Mouse (Mus musculus) gastrocnemius, adult 18-20 months (tissue): ENCODE measurements around the gene Jak1. TPM values are rescaled to one million over a fixed set of nuclear protein-coding genes. Genes with fewer than 3 reads are reported as not detected.
A peak's percentile ranks its signal among the peaks of the same experiment; 100 is the strongest.

Experiments
- DNase-seq: peaks from one replicate; pipeline ENCODE4 v3.0.0; 2021; ENCODE audit warnings: low spot score
- total RNA-seq, 2 experiments: library from RNA; stranded (reverse); gene quantifications; 2 replicates each; pipeline ENCODE4 v1.2.3; 2021

Gene Jak1
- total RNA-seq, 2 experiments from 2014 or later, result 96.1 to 106 TPM

DNA sequence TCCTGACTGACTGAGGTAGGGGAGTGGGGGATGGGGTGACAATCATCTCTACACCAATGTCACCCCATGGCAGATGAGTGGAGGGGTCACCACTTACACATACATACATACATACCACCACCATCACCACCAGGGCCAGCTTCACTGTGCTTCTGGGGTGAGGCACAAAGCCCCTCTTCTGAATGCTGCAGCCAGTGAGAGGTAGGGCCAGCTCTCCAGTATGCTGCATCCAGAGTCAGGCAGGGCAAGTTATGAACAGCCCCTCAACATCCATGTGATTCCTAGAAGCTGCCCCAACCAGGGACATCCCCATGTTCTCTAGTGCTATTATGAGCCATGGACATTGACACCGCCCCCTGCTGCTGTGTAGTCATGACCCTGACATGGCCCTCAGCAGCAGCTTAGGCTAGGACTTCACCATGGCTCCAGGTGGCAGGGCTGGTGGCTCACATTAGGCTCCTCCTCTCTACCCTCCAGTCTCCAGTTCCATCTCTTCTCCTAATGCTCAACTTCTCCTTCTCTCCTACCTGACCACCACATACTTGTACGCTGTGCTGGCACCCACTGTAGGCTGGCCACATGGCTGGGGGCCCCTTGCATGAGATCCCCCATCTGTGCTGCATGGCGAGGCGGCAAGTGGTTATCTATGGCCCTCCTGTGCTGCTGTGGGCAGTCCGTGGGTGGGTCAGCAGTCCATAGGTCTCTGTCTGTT, 24.8 kb downstream of the Jak1 start:
- DNase-seq, result no peak

DNA sequence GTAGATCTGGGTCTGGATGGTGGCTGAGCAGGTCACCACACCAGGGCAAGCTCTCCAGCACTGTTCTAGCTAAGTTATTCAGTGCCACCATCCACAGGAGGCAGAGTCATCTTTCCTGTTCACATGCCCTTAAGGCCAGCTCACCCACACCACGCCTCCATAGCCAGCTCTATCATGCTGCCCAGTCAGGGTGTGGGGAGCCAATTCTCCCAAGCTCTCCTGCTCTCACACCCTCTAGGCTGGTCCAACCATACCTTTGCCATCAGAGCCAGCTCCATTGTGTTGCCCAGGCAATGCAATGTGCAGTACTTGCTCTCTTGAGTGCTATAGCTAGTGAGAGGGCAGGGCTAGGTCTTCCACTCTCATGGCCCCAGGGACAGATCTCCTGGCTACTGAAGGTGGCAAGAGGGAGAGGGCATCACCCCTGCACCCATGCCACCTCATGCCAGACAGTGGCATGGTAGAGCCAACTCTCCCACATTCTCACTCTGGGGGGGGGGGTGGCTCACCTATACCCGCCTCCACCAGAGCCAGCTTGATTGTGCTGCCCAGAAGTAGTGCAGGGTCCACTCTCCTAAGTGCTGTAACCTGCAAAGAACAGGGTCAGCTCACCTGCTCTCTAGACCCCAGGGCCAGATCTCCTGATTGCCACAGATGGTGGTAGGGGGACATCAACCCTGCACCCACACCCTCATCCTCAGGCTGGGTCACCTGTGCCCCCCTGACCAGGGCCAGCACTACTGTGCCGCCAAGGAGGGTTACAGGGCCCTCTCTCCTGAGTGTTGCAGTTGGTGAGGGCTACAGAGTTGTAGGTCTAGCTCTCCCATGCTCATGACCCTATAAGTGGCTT, 25.5 kb downstream of the Jak1 start:
- DNase-seq, result no peak

DNA sequence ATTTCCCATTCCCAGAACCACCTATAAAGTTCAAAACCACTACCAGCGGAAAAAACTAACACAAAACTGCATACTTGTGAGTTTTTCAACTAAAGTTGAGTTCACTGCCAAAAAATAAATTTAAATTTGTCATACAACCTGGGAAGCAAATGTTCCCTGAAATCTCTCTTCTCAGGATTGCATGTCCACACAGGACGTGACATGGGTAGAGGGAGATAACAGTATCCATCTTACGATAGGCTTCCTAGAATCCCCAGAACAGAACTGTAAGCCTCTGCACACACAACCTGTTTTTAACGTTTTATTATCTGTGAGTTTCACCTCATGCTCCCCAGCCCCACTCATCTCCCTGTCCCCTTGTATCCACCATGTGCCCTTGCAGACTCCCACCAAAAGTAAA, 26.5 kb downstream of the Jak1 start:
- no peak for DNase-seq

DNA sequence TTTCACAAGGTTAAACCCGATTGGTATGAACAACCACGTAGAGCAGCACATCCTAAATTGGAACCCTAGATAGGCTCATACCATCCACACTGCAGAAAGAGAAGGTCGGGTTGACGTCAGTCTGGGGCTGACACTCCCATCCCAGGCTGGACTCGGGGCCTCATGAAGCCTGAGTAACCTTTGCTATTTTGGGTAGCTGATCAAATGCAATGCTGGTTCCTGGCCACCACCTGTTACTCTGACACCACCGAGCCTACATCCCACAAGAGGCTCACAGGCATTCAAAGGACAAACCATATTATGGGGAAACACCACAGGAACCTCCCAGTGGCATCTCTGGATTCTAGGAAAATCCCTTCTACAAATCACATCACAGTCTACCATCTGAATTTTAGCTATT, 28.3 kb downstream of the Jak1 start:
- DNase-seq, result peak; percentile 83

DNA sequence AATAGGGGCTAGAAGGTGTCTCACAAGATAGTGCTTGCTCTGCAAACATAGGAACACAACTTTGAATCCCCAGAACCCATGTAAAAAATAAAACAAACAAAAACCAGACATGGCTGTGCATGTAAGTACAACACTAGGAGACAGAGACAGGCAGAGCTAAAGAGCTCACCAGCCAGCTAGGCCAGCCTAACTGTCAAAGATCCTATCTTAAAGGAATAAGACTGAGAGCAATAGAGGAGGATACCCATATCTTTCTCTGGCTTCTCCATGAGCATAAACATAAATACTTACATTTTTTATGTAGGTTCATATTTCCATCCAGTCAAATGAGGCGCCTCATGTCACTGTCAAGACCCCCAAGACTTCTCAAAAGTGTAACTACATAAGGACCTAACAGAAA, 29.1 kb downstream of the Jak1 start:
- DNase-seq, result no peak

DNA sequence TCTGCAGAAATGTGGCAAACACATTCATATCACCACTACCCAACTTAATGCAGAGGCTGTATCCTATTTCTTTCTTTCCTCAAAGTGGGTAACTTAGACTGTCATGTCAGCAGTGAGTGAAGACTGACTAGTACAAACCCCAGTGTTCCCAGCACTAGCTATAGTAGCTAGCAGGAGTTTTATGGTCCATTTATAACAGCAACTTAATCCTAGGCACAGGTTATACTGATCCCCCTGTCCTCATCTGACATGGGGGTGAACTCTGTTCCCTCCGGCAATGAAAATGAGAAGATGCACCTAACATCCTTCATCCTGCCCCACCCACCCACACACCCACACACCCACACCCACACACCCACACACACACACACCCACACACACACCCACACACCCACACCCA, 30.3 kb downstream of the Jak1 start:
- DNase-seq, result no peak

DNA sequence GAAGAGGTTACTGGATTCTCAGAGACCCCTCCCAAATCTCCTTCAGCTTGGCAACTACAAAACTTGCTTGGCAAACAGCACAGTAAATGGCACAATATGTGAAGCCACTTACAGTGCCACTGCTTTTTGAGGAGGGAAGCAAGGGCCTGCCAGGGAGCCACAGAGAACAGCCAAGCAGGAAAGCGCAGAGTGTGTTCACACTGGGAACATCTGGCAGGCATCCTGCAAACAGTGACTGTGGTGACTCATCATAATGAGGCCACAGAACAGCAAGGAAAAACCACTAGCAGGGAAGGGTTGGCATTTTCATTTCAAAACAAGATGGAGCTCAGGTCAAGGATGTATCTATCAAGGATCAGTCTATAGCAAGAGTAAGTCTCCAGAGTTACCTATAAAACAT, 30.8 kb downstream of the Jak1 start:
- DNase-seq, result peak; percentile 89

DNA sequence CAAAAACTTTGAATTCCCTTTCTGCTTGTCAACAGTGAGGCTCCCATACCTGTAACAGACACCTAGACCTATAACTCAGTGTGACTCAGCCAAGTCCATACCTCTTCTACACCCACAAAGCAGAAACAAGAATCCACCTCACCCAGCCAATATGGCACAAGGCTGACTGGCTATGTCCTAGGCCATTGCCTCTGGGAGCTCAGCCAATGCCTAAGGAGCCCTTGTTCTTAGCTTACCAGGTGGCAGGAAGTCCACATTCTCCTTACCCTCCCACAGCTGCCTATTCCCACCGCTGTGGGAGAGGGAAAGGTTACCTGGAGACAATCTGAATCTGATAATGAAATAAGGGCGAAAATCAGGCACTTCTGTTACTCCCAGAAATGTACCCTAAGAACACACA, 34.5 kb downstream of the Jak1 start:
- DNase-seq, result no peak

DNA sequence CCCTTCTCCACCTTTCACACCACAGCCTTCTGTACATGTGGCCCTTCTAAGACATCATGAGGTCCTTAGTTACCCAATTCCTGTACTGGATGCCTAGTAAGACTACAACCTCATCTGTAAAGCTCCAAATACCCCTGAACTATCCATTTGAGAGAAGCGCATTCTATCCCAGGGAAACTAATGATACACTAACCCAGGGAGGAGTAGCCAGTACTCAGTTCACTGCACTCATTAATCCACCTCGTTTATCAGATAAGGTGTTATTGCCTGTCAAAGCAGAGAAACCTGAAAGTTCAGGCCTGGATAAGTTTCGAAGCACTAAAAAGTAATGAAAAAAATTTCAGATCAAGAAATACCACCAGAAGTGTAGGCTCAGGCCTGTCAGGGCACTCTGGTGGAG, 37.7 kb downstream of the Jak1 start:
- DNase-seq, result no peak

DNA sequence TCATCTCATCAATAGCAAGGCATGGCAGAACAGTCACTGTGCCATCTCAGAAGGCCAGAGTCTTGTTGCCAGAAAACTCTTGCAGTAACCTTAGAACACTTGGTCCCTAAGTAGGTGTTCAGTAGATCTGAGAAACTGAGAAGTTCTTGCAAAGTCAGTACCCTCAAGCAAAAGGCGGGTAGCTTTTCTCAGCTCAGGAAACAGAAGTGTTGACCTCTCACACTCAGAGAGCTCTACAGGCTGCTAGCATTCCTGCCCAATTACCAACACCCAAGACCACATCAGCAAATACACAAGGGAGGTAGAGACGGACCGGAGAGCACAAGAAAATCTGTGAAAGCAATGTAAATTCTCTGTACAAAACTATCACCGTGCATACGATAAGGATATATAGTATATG, 39.1 kb downstream of the Jak1 start:
- no peak for DNase-seq

DNA sequence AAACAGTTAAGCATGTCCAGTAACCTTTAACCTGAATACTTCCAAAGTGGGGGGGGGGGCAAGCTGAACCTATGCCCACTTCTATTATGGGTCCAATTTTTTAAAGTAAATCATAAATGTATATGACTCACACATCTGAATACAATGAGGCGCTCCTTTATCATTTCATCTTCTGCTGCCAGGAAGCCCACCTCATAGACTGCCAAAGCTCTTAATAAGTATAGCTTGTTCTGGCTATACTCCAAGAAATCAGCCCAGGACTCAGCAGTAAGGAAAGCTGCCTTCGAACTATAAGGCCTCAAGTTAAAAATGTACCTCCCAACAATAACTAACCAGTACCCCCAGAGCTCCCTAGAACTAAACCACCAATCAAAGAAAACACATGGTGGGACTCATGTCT, 44.1 kb downstream of the Jak1 start:
- DNase-seq, result no peak

DNA sequence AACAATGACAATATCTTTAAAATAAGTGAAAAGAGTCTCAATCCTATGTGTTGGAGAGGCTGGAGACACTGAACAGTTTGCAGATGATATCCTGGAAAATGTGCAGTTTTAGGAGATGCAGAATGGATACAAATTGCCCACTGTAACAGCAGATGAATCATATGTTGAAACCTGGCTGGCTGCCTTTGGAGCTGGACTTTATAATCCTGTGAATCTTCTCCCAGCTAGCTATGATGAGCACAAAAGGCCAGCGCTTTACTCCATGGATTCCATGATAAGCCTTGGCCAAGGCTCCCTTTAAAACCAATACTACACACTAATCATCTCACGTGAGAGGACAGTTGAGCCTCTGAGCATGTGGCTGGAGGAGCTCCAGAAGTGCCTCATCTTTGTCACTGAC, 45.2 kb downstream of the Jak1 start:
- no peak for DNase-seq

DNA sequence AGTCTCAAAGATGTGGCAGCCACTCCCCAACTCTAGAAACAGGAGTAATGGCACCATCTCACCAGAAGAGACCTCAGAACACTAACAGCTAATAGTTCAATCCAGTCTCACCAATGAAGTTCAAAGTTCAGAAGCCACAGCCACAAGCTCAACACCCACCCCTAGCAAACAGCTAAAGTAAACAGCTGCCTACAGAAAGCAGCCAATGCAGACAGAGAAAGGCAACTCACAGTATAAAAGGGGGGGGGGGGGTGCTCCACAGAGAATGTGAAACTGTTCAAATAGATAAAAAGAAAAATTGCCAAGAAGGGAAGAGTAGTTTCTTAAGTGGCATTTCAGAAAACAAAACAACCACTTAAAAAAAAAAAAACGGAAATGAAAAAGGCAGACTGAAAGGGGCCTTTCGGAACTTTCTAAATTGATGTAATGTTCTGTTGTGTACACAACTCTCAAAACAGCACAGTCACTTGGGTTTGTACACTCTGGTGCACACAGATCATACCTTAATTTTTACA, 48.0 kb downstream of the Jak1 start:
- no peak for DNase-seq

DNA sequence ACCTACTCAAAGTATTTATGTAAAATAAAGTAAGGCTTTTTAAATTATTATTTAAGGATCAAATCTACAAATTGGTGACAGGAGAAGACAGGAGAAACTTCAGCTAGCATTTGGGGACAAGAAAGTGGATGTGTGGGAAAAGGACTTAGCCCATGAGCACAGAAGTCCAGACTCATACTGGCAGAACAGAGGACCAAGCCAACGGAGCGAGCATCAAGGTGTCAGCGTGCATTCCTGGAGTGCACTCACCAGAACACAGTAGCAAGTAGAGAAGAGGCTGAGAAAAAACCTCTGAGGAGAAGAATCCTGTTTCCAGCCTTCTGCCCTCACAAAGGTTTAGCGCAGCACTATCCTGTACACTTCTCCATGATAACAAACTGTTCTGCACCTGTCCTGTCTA, 48.8 kb downstream of the Jak1 start:
- no peak for DNase-seq

DNA sequence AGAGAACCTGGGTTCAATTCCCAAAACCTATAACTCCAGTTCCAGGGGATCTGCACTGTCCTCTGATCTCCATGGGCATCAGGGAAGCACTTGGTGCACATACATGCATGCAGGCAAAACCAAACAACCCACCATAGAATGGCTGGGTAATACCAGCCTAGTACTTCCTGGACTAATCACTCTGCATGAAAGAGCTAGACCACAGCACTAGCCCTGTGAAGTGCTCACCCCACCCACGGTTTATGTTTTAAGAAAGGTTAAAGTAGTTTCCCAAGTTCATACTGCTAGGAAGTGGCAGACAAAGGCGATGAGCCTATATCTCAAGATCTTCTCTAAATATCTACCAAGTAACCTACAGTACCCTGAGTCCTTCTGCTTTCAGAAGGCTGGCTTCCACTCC, 51.6 kb downstream of the Jak1 start:
- DNase-seq, result no peak

DNA sequence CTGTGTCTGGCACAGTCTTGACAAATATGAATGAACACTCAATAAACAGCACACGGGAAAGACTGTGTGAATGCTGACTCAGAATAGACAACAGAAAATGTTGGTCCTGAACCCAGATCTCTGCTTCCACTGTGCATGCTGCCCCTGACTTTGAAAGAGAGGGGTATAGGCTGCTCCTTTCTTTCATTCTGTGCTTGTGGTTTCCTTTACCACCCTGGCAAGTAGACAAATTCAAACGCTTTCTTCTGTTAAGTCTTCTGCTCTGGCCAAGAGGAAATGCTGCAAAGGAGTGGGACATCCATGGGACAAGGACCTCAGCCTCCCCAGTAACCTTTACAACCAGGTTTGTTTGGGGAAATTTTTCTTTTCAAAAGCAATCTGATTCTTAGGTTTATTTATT, 57.6 kb downstream of the Jak1 start:
- no peak for DNase-seq

DNA sequence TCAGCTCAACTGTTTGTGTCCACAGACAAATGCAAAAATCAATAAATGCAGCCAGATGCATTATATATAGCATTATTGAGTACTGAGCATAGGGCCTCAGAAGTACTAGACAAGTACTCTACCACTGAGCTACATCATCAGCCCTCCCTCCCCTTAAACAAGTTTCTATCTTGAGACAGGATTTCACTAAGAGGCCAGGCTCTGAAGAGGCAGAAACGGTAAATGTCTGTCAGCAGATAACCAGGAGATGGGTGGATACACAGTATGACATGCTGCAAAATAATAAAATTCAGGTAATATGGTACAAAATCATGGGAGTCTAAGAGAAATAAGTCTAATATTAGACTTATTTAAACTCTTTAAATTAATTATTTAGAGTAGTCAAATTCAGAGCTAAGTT, 61.6 kb downstream of the Jak1 start:
- DNase-seq, result no peak

DNA sequence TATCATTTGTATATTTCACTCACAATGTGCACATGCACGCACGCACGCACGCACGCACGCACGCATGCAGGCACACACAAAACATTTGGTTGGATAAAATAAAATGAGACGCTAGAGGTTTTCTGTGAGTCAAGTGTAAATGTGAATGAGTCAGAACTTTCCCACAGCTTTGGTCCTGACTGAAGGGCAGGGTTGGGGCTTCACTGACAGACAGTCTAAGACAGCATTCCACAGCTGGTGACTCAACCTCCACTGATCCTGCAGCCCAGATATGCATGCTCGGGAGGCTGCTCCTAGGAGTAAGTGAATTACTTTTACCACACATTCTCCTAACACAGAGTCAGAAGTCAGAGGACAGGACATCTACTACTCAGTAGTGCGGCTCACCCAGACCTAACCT, 62.5 kb downstream of the Jak1 start:
- DNase-seq, result no peak

DNA sequence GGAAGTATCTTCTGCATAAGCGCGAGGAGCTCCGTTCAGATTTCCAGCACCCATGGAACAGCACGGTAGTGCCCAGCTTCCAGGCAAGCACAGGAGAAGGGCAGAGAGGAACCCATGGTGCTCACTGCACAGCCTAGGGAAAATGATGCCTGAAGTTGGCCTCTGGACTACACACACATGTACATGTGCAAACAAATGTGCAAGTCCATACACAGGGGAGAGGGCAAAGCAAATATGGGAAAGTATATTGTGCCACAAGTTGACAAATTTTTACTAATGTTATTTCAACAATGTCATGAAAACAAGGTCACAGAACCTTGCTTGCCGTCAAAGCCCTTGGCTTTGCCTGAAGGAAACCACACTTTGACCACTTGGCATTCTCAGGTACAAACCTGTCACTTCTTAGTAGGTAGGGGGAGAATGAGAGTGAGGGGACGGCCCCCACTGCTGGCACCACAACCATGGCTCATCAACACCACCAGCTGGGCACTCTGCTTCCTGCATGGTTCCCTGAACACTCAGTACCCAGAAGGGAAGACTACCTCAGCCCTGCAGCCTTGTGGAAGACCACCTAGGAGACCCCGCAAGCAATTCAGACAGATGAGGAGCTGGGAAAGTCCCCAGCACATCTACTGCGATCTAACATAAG, 65.5 kb downstream of the Jak1 start:
- no peak for DNase-seq

DNA sequence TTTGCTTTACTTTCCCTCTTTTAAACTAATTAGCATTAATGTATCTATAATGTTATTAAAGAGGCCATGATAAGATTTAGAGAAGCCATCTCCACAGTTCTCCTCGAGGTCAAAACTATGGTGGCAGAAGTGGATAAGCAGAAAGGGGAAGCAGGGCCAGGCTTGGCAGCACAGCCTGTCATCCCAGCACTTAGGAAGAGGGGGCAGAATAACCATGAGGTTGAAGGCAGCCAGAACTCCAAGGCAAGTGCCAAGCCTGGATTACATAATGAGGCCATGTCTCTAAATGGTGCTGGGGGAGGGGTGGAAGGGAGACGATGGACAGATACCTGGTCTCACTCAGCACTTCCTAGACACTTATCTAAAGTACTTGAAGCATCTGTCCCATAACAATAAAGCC, 66.7 kb downstream of the Jak1 start:
- peak; percentile 86 for DNase-seq

DNA sequence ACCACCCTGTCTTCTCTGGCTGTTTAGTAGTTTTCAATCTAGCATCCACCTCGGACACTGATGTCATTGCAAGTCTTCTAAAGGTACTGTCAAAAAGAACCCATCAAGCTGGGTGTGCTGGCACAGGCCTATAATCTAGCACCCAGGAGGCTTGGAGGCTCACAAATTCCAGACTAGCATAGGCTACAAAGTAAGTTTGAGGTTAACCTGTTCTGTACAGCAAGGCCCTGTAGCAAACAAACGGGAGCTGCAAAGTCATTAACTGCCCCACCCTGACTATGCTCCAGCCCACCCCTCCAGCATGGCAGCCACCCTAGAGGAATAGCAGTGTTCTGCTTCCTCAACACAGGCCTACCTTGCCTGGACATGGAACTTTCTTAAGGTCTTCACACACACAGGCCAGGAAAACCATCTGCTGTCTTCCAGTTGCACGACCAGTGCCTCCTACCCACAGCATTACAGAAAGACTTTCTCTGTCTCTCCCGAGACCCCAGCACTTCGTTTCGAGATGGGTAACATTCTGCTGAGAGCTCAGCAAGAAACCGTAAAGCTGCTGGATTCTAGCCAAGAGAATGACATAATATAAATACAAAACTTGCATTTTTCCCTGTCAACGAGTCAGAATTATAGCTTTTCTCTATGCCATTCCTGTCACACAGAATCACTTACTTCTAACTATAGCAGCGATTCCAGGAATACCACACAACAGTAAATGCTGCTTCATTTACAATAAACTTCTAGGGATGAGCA, 67.5 kb downstream of the Jak1 start:
- no peak for DNase-seq

DNA sequence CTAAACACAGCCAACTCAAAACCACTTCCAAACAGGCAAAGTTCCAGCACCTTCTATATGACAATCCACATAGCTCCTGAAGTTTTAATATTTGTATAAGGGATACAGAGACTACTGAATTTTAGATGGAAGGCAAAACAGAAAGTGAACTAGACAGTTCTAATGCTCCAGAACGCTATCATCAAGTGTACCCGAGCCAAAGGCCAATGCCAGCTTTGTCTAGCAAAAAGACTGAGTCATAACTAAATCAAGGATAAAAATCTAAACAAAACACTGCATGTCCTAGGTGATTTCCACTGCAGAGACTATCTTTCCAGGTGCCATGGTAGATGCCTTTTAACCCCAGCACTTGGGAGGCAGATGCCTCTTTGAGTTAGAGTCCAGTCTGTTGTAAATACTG, 68.7 kb downstream of the Jak1 start:
- DNase-seq, result no peak
